Mouse (Mus musculus) neural tube, embryonic 14.5 days (tissue): ENCODE results near the gene Zfp869. TPM values are rescaled to one million over a fixed set of nuclear protein-coding genes. Genes with fewer than 3 reads are reported as not detected.
A peak's percentile ranks its signal among the peaks of the same experiment; 100 is the strongest.
"Not testable (repeated sequence)": the region's sequence is repeated elsewhere in the genome, so short reads cannot be mapped to it uniquely, and the experiment has no call there.

ENCODE experiments used
- ATAC-seq: fragments of 200-750 bp; cut with Nextera tagmentation; 2 replicates; pipeline ENCODE4 v1.8.0; 2017; ENCODE audit warnings: low read depth, mild to moderate bottlenecking, moderate TSS enrichment, moderate library complexity
- H3K27ac ChIP-seq: fragments of 300-500 bp; sonication (generic); 2 replicates; pipeline ENCODE4 v1.5.1; 2014; ENCODE audit warnings: low read depth, mild to moderate bottlenecking, control low read depth, low read length, moderate library complexity, mixed read lengths
- H3K27me3 ChIP-seq: fragments of 300-500 bp; sonication (generic); 2 replicates; pipeline ENCODE4 v1.6.1; 2014; ENCODE audit warnings: low read length; ENCODE audit not compliant: control insufficient read depth, insufficient read depth
- H3K36me3 ChIP-seq: fragments of 300-500 bp; sonication (generic); 2 replicates; pipeline ENCODE4 v1.6.1; 2014; ENCODE audit warnings: low read length, mixed read lengths; ENCODE audit not compliant: control insufficient read depth, insufficient read depth
- H3K4me1 ChIP-seq: fragments of 300-500 bp; sonication (generic); 2 replicates; pipeline ENCODE4 v1.6.1; 2014; ENCODE audit warnings: low read length; ENCODE audit not compliant: control insufficient read depth, insufficient read depth
- H3K4me2 ChIP-seq: fragments of 300-500 bp; sonication (generic); 2 replicates; pipeline ENCODE4 v1.6.1; 2014; ENCODE audit warnings: mild to moderate bottlenecking, low read depth, low read length, control low read depth
- H3K4me3 ChIP-seq: fragments of 300-500 bp; sonication (generic); 2 replicates; pipeline ENCODE4 v1.5.1; 2014; ENCODE audit warnings: low read depth, low read length, control low read depth, mixed read lengths
- H3K9ac ChIP-seq: fragments of 300-500 bp; sonication (generic); replicated peaks from 2 replicates; pipeline ENCODE4 v1.6.1; 2014; ENCODE audit warnings: low read depth, mild to moderate bottlenecking, control low read depth, low read length, mixed read lengths
- H3K9me3 ChIP-seq: fragments of 300-500 bp; sonication (generic); 2 replicates; pipeline ENCODE4 v1.6.1; 2016; ENCODE audit warnings: low read length; ENCODE audit not compliant: control insufficient read depth
- WGBS: fragments of 180-500 bp; shearing (Covaris S2); extraction: QIAGEN DNeasy Blood & Tissue Kit; methylation state at CpG from one replicate; pipeline ENCODE4 v1.1.7; 2014; 5-methylcytosine and 5-hydroxymethylcytosine counted together
- polyA plus RNA-seq: library from polyadenylated mRNA; unstranded; fragments of >200 nt; fragmentation: Nextera tagmentation; extraction: Ambion mirVana; gene quantifications from 2 replicates; pipeline ENCODE4 v1.2.1, GENCODE M21; 2014

The Zfp869 gene
- polyA plus RNA-seq: 29.3 and 30.3 TPM in 2 replicates

- H3K9me3 ChIP-seq, H3K27me3 ChIP-seq, H3K4me2 ChIP-seq, H3K4me3 ChIP-seq, H3K9ac ChIP-seq, ATAC-seq, H3K4me1 ChIP-seq, H3K27ac ChIP-seq: not testable (repeated sequence)
- peaks cover 37% of the 10 kb centered on the region for H3K36me3 ChIP-seq
- 98% methylated on average over 8 of the region's 10 CpGs for WGBS
Measured at GRCm38 (mm10) chr8:69710624-69711023, at the start of gene Zfp869. Gene Zfp869, minus strand, starts transcription at chr8:69710724.

GRCm38 (mm10) chr8:69758316-69758715, 47.8 kb upstream of the Zfp869 start:
- no peak for ATAC-seq
- peaks cover 21% of the 10 kb centered on the region for H3K36me3 ChIP-seq
- H3K4me2 ChIP-seq: no peak overlapping the region
- H3K27ac ChIP-seq: no peak overlapping the region
- H3K4me1 ChIP-seq: no peaks in the 10 kb centered on the region
- H3K27me3 ChIP-seq: no peaks in the 10 kb centered on the region
- H3K9me3 ChIP-seq: no peaks in the 10 kb centered on the region
- H3K9ac ChIP-seq: no peak overlapping the region
- H3K4me3 ChIP-seq: no peak overlapping the region
- 98% methylated on average over 5 of the region's 5 CpGs for WGBS

DNA sequence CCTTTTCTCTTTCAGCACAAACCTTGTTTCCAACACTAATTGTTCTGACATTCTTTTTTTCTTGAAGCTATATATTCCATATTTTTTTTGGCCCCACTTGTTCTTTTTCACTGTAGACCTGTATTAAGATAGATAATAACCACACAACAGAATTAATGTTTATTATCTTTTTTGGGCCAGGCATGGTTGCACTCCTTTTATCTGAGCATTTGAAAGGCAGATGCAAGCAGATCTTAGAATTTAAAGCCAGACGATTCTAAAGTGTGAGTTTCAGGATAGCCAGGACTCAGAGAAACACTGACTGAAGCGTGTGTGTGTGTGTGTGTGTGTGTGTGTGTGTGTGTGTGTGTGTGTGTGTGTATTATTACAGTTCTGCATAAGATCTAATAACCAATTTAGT, 41.9 kb upstream of the Zfp869 start:
- H3K4me1 ChIP-seq: peaks cover 5% of the 10 kb centered on the region
- no peak overlapping the region for H3K9ac ChIP-seq
- peaks cover 10% of the 10 kb centered on the region; the same call in 1 of the 2 replicates for H3K36me3 ChIP-seq
- H3K4me2 ChIP-seq: no peak overlapping the region
- H3K27me3 ChIP-seq: no peaks in the 10 kb centered on the region
- WGBS: 95% methylated on average over 2 of the region's 2 CpGs
- no peak for ATAC-seq
- H3K27ac ChIP-seq: no peak overlapping the region
- H3K4me3 ChIP-seq: no peak overlapping the region
- no peaks in the 10 kb centered on the region for H3K9me3 ChIP-seq

DNA sequence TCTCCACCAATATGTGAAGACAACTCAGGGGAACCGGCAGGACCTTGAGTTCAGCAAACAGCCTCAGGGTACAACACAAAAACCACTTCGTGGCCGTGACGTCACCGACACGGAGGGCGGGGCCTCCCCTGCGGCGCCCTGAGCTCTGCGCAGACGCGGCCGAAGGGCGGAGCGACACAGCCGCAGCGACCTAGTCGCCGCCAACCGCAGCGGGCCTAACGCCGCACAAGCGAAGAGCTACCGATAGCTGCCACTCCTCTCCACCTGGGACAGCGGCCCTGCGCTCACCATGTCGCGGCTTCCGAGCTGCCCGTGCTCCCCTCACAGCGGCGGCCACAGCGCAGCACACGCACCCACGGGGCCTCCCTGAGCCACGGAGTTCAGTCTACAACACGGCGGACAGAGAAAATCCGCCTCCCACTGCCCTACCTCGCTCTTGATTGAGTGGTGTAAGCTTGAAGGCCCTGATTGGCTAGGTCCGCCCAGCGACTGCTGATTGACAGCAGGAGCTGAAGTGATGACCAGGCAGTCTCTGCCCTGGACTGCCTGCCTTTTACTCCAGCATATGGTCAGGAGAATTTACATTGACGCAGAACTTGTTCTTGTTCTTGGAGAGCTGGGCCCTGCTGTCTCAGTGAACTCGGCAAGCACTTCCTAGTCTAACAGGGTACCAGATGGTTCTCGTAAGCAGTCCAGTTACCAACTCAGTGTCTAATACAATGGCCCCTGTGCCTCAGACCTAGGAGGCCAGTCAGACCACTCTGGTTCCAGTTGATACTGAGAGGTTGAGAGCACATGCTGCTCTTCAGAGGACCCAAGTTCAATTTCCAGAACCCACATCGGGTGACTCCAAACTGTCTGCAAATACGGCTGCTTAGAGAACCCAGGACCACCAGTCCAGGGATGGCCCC, 39.3 kb upstream of the Zfp869 start, which contains the start of gene Zfp963:
Gene Zfp963 (minus strand): TSS at position 427 of the 911 bp plus-strand sequence.
- no peaks in the 10 kb centered on the region for H3K9me3 ChIP-seq
- WGBS: 3% methylated on average over 48 of the region's 48 CpGs
- ATAC-seq: peak; percentile 99
- peak within 1 kb of the TSS; percentile 66 for H3K4me2 ChIP-seq
- peaks cover 5% of the 10 kb centered on the region for H3K4me1 ChIP-seq
- no peaks in the 10 kb centered on the region for H3K36me3 ChIP-seq
- peak within 1 kb of the TSS; percentile 78 for H3K4me3 ChIP-seq
- no peaks in the 10 kb centered on the region for H3K27me3 ChIP-seq
- peak within 1 kb of the TSS; percentile 93 for H3K9ac ChIP-seq
- H3K27ac ChIP-seq: peak within 1 kb of the TSS; percentile 98

DNA sequence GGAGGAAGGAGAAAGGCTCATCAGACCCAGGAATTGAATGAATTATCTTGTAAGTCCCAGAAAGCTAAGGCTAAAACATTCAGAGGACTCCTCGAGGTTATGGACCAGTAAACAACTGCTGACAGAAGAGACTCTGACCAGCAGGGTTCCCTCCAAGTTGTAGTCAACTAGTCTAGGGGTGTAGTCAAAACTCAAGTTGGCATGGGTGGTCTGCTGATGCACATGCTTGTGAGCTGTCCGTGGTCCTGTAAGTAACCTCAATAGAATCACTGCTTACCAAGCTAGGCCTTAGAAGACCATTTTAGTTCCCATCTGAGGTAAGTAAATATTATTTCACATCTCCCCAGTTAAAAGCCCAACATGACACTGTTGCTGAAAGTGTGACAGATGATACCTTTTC, 30.7 kb upstream of the Zfp869 start:
- no peaks in the 10 kb centered on the region for H3K9me3 ChIP-seq
- no peaks in the 10 kb centered on the region for H3K4me1 ChIP-seq
- no peak overlapping the region for H3K4me3 ChIP-seq
- H3K4me2 ChIP-seq: no peak overlapping the region
- no peak overlapping the region for H3K9ac ChIP-seq
- H3K27me3 ChIP-seq: no peaks in the 10 kb centered on the region
- peaks cover 8% of the 10 kb centered on the region; the same call in 1 of the 2 replicates for H3K36me3 ChIP-seq
- 78% methylated on average over 2 of the region's 2 CpGs for WGBS
- H3K27ac ChIP-seq: no peak overlapping the region
- ATAC-seq: no peak

- no peak overlapping the region for H3K9ac ChIP-seq
- WGBS: 88% methylated on average over 6 of the region's 6 CpGs
- ATAC-seq: no peak
- H3K9me3 ChIP-seq: no peaks in the 10 kb centered on the region
- no peak overlapping the region for H3K4me3 ChIP-seq
- H3K27ac ChIP-seq: no peak overlapping the region
- peaks cover 8% of the 10 kb centered on the region; the same call in 1 of the 2 replicates for H3K36me3 ChIP-seq
- H3K4me2 ChIP-seq: no peak overlapping the region
- H3K4me1 ChIP-seq: no peaks in the 10 kb centered on the region
- no peaks in the 10 kb centered on the region for H3K27me3 ChIP-seq
Measured at GRCm38 (mm10) chr8:69740763-69741162, 30.2 kb upstream of the Zfp869 start.

DNA sequence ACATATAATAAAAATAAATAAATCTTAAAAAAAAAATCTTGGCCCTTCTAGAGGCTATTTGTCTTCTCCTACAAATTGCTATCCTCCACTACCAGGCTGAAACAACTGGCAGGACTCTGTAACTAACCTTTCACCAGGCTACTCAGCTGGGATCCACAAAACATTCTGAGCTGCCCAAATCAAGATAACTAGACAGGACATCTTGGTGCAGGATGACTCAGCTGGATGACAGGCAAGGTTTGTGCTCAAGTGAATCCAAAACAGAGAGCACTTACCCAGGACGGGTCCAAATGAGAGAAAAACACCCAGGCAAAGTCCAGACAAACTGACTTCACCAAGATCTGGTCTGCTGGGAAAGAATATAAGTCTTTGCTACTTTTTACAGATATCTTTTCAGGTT, 25.0 kb upstream of the Zfp869 start:
- no peaks in the 10 kb centered on the region for H3K9me3 ChIP-seq
- no peaks in the 10 kb centered on the region for H3K4me1 ChIP-seq
- H3K36me3 ChIP-seq: no peaks in the 10 kb centered on the region
- no peak overlapping the region for H3K9ac ChIP-seq
- 77% methylated on average over 1 of the region's 1 CpGs for WGBS
- no peak for ATAC-seq
- H3K27ac ChIP-seq: no peak overlapping the region
- H3K4me2 ChIP-seq: no peak overlapping the region
- no peaks in the 10 kb centered on the region for H3K27me3 ChIP-seq
- H3K4me3 ChIP-seq: no peak overlapping the region

- no peaks in the 10 kb centered on the region for H3K36me3 ChIP-seq
- no peak overlapping the region for H3K9ac ChIP-seq
- H3K27ac ChIP-seq: peak overlapping the region; percentile 46; the same call in 1 of the 2 replicates
- WGBS: 48% methylated on average over 5 of the region's 5 CpGs
- H3K9me3 ChIP-seq: no peaks in the 10 kb centered on the region
- H3K27me3 ChIP-seq: no peaks in the 10 kb centered on the region
- peak overlapping the region; percentile 94; the same call in 1 of the 2 replicates for H3K4me3 ChIP-seq
- peak; percentile 23 for ATAC-seq
- H3K4me1 ChIP-seq: peaks cover 11% of the 10 kb centered on the region
- peak overlapping the region; percentile 53 for H3K4me2 ChIP-seq
Measured at GRCm38 (mm10) chr8:69717232-69717580, 6.7 kb upstream of the Zfp869 start.
